Mouse (Mus musculus) CH12.LX (cell line): ENCODE data around the gene Nkd1.

ENCODE experiments used
- CTCF ChIP-seq, 2 experiments: IDR thresholded peaks in 1 of 2; conservative IDR thresholded peaks in 1 of 2; 2 replicates each; pipeline ENCODE4 v1.5.1; 2011 to 2012; ENCODE audit warnings: low read depth in 2 of 2, low read length in 2 of 2, improper control_type of control experiment in 1 of 2, inconsistent platforms in 1 of 2, mild to moderate bottlenecking in 1 of 2, moderate library complexity in 1 of 2
- E2F4 ChIP-seq: IDR thresholded peaks from 2 replicates; pipeline ENCODE4 v1.6.1; 2011; ENCODE audit warnings: low read depth, low read length, improper control_type of control experiment; ENCODE audit not compliant: insufficient replicate concordance
- POLR2A ChIP-seq: IDR thresholded peaks from 2 replicates; pipeline ENCODE4 v1.6.1; 2011; ENCODE audit warnings: low read depth, mild to moderate bottlenecking, improper control_type of control experiment, low read length
- USF1 ChIP-seq: IDR thresholded peaks from 2 replicates; pipeline ENCODE4 v1.6.1; 2014; ENCODE audit warnings: low read depth, mild to moderate bottlenecking, inconsistent platforms, low read length, improper control_type of control experiment

DNA sequence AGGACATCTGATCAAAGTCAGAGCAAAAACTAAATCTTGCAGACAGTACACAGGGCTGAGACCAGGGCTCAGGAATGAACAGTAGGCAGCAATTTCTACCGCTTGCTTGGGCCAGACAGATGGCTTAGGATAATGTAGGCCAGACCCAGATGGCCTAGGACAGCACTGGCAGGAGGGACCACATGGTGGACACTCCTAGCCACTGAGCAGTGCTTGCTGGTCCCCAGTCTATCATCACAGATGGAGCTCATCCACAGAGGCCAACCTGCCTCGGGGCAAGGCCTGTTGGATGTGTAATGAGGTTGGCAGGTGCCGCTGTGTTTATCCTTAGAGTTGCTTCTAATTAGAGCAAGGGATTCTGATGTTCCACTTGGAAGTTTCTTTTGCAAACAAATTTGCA, 102.2 kb downstream of the Nkd1 start:
- TF ChIP-seq POLR2A (no peak), CTCF (conservative IDR thresholded peaks at IDR 0.05 in 1 of 2, IDR thresholded peaks at IDR 0.05 in 1 of 2; ENCODE audit: low read depth in 2 of 2, low read length in 2 of 2) (no peak), USF1 (no peak), E2F4 (no peak)
